Mouse (Mus musculus) midbrain, embryonic 16.5 days (tissue): ENCODE results near the gene Slc47a2. TPM values are rescaled to one million over a fixed set of nuclear protein-coding genes. Genes with fewer than 3 reads are reported as not detected.

Experiments
- ATAC-seq: fragments of 200-750 bp; cut with Nextera tagmentation; 2 replicates; pipeline ENCODE4 v1.8.0; 2017; ENCODE audit warnings: moderate TSS enrichment
- H3K27ac ChIP-seq: fragments of 300-500 bp; sonication (generic); 2 replicates; pipeline ENCODE4 v1.5.1; 2014; ENCODE audit warnings: mild to moderate bottlenecking, low read length, mixed read lengths
- H3K27me3 ChIP-seq: fragments of 300-500 bp; sonication (generic); 2 replicates; pipeline ENCODE4 v1.6.1; 2014; ENCODE audit warnings: low read depth, low read length, mixed read lengths; ENCODE audit not compliant: control insufficient read depth, insufficient read depth
- H3K36me3 ChIP-seq: fragments of 300-500 bp; sonication (generic); 2 replicates; pipeline ENCODE4 v1.6.1; 2014; ENCODE audit warnings: mild to moderate bottlenecking, low read length, moderate library complexity, mixed read lengths; ENCODE audit not compliant: control insufficient read depth, insufficient read depth
- H3K4me1 ChIP-seq: fragments of 300-500 bp; sonication (generic); 2 replicates; pipeline ENCODE4 v1.6.1; 2014; ENCODE audit warnings: mild to moderate bottlenecking, low read length, mixed read lengths; ENCODE audit not compliant: control insufficient read depth, insufficient read depth
- H3K4me2 ChIP-seq: fragments of 300-500 bp; sonication (generic); 2 replicates; pipeline ENCODE4 v1.6.1; 2014; ENCODE audit warnings: mild to moderate bottlenecking, low read length, mixed read lengths
- H3K4me3 ChIP-seq: fragments of 300-500 bp; sonication (generic); 2 replicates; pipeline ENCODE4 v1.5.1; 2014; ENCODE audit warnings: low read depth, mild to moderate bottlenecking, low read length, moderate library complexity, mixed read lengths
- H3K9ac ChIP-seq: fragments of 300-500 bp; sonication (generic); 2 replicates; pipeline ENCODE4 v1.6.1; 2014; ENCODE audit warnings: low read depth, low read length, mixed read lengths
- H3K9me3 ChIP-seq: fragments of 300-500 bp; sonication (generic); replicated peaks from 2 replicates; pipeline ENCODE4 v1.6.1; 2014; ENCODE audit warnings: mild to moderate bottlenecking, low read length, mixed read lengths; ENCODE audit not compliant: control insufficient read depth, poor library complexity, severe bottlenecking
- WGBS: fragments of 180-500 bp; shearing (Covaris S2); extraction: QIAGEN DNeasy Blood & Tissue Kit; methylation state at CpG from one replicate; pipeline ENCODE4 v1.1.7; 2014; 5-methylcytosine and 5-hydroxymethylcytosine counted together
- polyA plus RNA-seq: library from polyadenylated mRNA; unstranded; fragments of >200 nt; fragmentation: Nextera tagmentation; extraction: Ambion mirVana; gene quantifications from 2 replicates; pipeline ENCODE4 v1.2.1, GENCODE M21; 2015

Slc47a2 gene
- polyA plus RNA-seq, 1 experiment from 2014 or later: not detected

GRCm38 (mm10) chr11:61277937-61278336 lies 64.7 kb downstream of the Slc47a2 start:
- WGBS: 72% methylated on average over 2 of the region's 2 CpGs
- H3K27me3 ChIP-seq: no peaks in the 10 kb centered on the region

GRCm38 (mm10) chr11:61276482-61276881 lies 66.2 kb downstream of the Slc47a2 start:
- WGBS: 78% methylated on average over 3 of the region's 3 CpGs
- no peaks in the 10 kb centered on the region for H3K4me1 ChIP-seq
- no peak overlapping the region for H3K4me3 ChIP-seq
- H3K27me3 ChIP-seq: no peaks in the 10 kb centered on the region
- no peaks in the 10 kb centered on the region for H3K9me3 ChIP-seq
- H3K9ac ChIP-seq: no peak overlapping the region
- ATAC-seq: no peak
- H3K4me2 ChIP-seq: no peak overlapping the region
- H3K36me3 ChIP-seq: no peaks in the 10 kb centered on the region
- H3K27ac ChIP-seq: no peak overlapping the region

More at GRCm38 (mm10) chr11:61277937-61278336, 64.7 kb downstream of the Slc47a2 start:
- Histone ChIP-seq H3K4me1 (no peaks in the 10 kb centered on the region), H3K9ac (no peak overlapping the region), H3K36me3 (no peaks in the 10 kb centered on the region), H3K9me3 (no peaks in the 10 kb centered on the region), H3K4me3 (no peak overlapping the region), H3K4me2 (no peak overlapping the region), H3K27ac (no peak overlapping the region)
- no peak for ATAC-seq

- H3K9me3 ChIP-seq: no peaks in the 10 kb centered on the region
- H3K4me2 ChIP-seq: no peak overlapping the region
- H3K27ac ChIP-seq: no peak overlapping the region
- 81% methylated on average over 8 of the region's 8 CpGs for WGBS
- no peaks in the 10 kb centered on the region for H3K4me1 ChIP-seq
- ATAC-seq: no peak
- no peak overlapping the region for H3K4me3 ChIP-seq
- no peaks in the 10 kb centered on the region for H3K27me3 ChIP-seq
- no peaks in the 10 kb centered on the region for H3K36me3 ChIP-seq
- H3K9ac ChIP-seq: no peak overlapping the region
Observed at GRCm38 (mm10) chr11:61275106-61275505, 67.6 kb downstream of the Slc47a2 start.

GRCm38 (mm10) chr11:61274421-61274820 lies 68.2 kb downstream of the Slc47a2 start:
- ATAC-seq: no peak
- Histone ChIP-seq H3K4me1 (no peaks in the 10 kb centered on the region), H3K4me2 (no peak overlapping the region), H3K27me3 (no peaks in the 10 kb centered on the region), H3K4me3 (no peak overlapping the region), H3K9me3 (no peaks in the 10 kb centered on the region), H3K27ac (no peak overlapping the region), H3K36me3 (no peaks in the 10 kb centered on the region), H3K9ac (no peak overlapping the region)
- WGBS: 77% methylated on average over 1 of the region's 1 CpGs

- ATAC-seq: no peak
- WGBS: 94% methylated on average over 2 of the region's 2 CpGs
Observed at GRCm38 (mm10) chr11:61273928-61274327, 68.7 kb downstream of the Slc47a2 start.

GRCm38 (mm10) chr11:61271612-61272011 lies 71.0 kb downstream of the Slc47a2 start:
- H3K4me1 ChIP-seq: no peaks in the 10 kb centered on the region
- no peaks in the 10 kb centered on the region for H3K27me3 ChIP-seq
- no peak overlapping the region for H3K4me2 ChIP-seq
- no peak overlapping the region for H3K9ac ChIP-seq
- no peaks in the 10 kb centered on the region for H3K36me3 ChIP-seq
- no peak for ATAC-seq
- H3K4me3 ChIP-seq: no peak overlapping the region
- H3K27ac ChIP-seq: no peak overlapping the region
- H3K9me3 ChIP-seq: no peaks in the 10 kb centered on the region

More at GRCm38 (mm10) chr11:61273928-61274327, 68.7 kb downstream of the Slc47a2 start:
- Histone ChIP-seq H3K9me3 (no peaks in the 10 kb centered on the region), H3K9ac (no peak overlapping the region), H3K27ac (no peak overlapping the region), H3K4me3 (no peak overlapping the region), H3K4me2 (no peak overlapping the region), H3K27me3 (no peaks in the 10 kb centered on the region), H3K4me1 (no peaks in the 10 kb centered on the region), H3K36me3 (no peaks in the 10 kb centered on the region)

GRCm38 (mm10) chr11:61270406-61270805 lies 72.3 kb downstream of the Slc47a2 start:
- Histone ChIP-seq H3K4me1 (peaks cover 8% of the 10 kb centered on the region), H3K4me2 (no peak overlapping the region), H3K27ac (no peak overlapping the region), H3K27me3 (no peaks in the 10 kb centered on the region), H3K9ac (no peak overlapping the region), H3K4me3 (no peak overlapping the region), H3K9me3 (no peaks in the 10 kb centered on the region), H3K36me3 (no peaks in the 10 kb centered on the region)
- 70% methylated on average over 5 of the region's 5 CpGs for WGBS
- ATAC-seq: no peak

GRCm38 (mm10) chr11:61268626-61269349 lies 73.9 kb downstream of the Slc47a2 start:
- WGBS: 84% methylated on average over 6 of the region's 6 CpGs
- Histone ChIP-seq H3K27ac (no peak overlapping the region), H3K9ac (no peak overlapping the region), H3K9me3 (no peaks in the 10 kb centered on the region), H3K4me2 (no peak overlapping the region), H3K4me1 (peaks cover 8% of the 10 kb centered on the region), H3K4me3 (no peak overlapping the region), H3K27me3 (no peaks in the 10 kb centered on the region), H3K36me3 (no peaks in the 10 kb centered on the region)
- no peak for ATAC-seq

- ATAC-seq: peak; percentile 99
- H3K9ac ChIP-seq: peak within 1 kb of the TSS; percentile 83
- peak within 1 kb of the TSS; percentile 67 for H3K4me3 ChIP-seq
- H3K9me3 ChIP-seq: no peaks in the 10 kb centered on the region
- peak within 1 kb of the TSS; percentile 54 for H3K4me2 ChIP-seq
- no peaks in the 10 kb centered on the region for H3K27me3 ChIP-seq
- H3K27ac ChIP-seq: peak within 1 kb of the TSS; percentile 94
- WGBS: under 1% methylated on average over 58 of the region's 58 CpGs
- no peaks in the 10 kb centered on the region for H3K36me3 ChIP-seq
- peaks cover 8% of the 10 kb centered on the region for H3K4me1 ChIP-seq
Observed at GRCm38 (mm10) chr11:61266551-61267533, 75.8 kb downstream of the Slc47a2 start, which contains the start of gene Aldh3a2. Aldh3a2 (minus strand) TSS chr11:61267464.
